Mouse (Mus musculus) lung, embryonic 15.5 days (tissue): ENCODE measurements at regions not wholly inside any gene's neighbourhood (a gene's known extent, or its start where the extent isn't known, plus 50 kb on each side); places are given as distances from the start of the nearest gene placed in this dataset.
A peak's percentile ranks its signal among the peaks of the same experiment; 100 is the strongest.

Experiments used
- ATAC-seq: fragments of 200-750 bp; cut with Nextera tagmentation; 2 replicates; pipeline ENCODE4 v1.8.0; 2017; ENCODE audit warnings: moderate number of reproducible peaks, borderline replicate concordance; ENCODE audit not compliant: low FRiP score, low TSS enrichment; ENCODE audit errors: extremely low read depth
- H3K27ac ChIP-seq: fragments of 300-500 bp; sonication (generic); 2 replicates; pipeline ENCODE4 v1.5.1; 2015; ENCODE audit warnings: moderate library complexity, mild to moderate bottlenecking, inconsistent platforms
- H3K27me3 ChIP-seq: fragments of 300-500 bp; sonication (generic); 2 replicates; pipeline ENCODE4 v1.6.1; 2015; ENCODE audit warnings: inconsistent platforms
- H3K36me3 ChIP-seq: fragments of 300-500 bp; sonication (generic); 2 replicates; pipeline ENCODE4 v1.6.1; 2015; ENCODE audit warnings: inconsistent platforms
- H3K4me1 ChIP-seq: fragments of 300-500 bp; sonication (generic); 2 replicates; pipeline ENCODE4 v1.6.1; 2015; ENCODE audit warnings: inconsistent platforms
- H3K4me2 ChIP-seq: fragments of 300-500 bp; sonication (generic); 2 replicates; pipeline ENCODE4 v1.6.1; 2015; ENCODE audit warnings: inconsistent platforms, mild to moderate bottlenecking, moderate library complexity
- H3K4me3 ChIP-seq: fragments of 300-500 bp; sonication (generic); 2 replicates; pipeline ENCODE4 v1.5.1; 2015; ENCODE audit warnings: mild to moderate bottlenecking, inconsistent platforms
- H3K9ac ChIP-seq: fragments of 300-500 bp; sonication (generic); 2 replicates; pipeline ENCODE4 v1.6.1; 2015; ENCODE audit warnings: inconsistent platforms
- H3K9me3 ChIP-seq: fragments of 300-500 bp; sonication (generic); 2 replicates; pipeline ENCODE4 v1.6.1; 2016; ENCODE audit warnings: inconsistent platforms
- WGBS: fragments of 180-500 bp; shearing (Covaris S2); methylation state at CpG from one replicate; pipeline ENCODE4 v1.1.7; 2015; 5-methylcytosine and 5-hydroxymethylcytosine counted together

DNA sequence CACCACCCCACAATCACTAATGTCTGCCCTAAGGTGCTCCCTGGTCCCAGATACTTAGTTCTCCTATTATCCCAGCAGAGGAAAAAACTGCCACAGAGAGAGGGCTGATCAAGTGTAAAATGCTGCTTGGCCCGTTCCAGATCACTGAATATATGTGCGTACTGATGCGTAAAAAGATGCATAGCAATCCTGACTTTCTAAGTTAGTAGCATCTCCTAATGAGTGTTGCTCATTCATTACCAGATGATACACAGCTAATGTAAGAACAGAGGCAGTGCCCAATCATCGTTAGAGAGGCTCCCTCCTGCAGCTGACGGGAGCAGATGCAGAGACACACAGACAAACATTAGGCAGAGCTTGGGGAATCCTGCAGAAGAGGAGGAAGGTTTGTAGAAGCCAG is 177.6 kb upstream of the Tcf21 start:
- Histone ChIP-seq H3K9me3 (no peaks in the 10 kb centered on the region), H3K4me3 (no peak overlapping the region), H3K4me1 (no peaks in the 10 kb centered on the region), H3K27ac (no peak overlapping the region), H3K36me3 (no peaks in the 10 kb centered on the region), H3K27me3 (no peaks in the 10 kb centered on the region), H3K4me2 (no peak overlapping the region), H3K9ac (no peak overlapping the region)
- no peak for ATAC-seq
- 89% methylated on average over 5 of the region's 5 CpGs for WGBS

DNA sequence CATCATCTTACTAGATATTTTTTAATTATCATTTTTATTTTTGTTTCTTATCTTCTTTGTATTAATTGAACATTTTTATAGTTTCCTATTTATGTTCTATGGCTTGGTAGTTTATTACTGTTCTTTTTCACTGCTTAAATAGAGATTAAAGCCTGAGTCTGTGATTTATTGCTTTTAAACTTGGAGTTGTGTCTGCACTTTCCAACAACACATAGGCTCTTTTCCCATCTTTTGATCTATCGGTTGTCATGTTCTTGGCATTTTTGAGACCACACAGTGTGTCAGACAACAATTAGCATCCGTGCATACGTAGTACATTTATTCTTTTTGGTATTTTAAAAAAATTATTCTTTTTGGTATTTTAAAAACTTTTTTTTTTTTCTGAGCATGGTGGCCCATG is 173.2 kb upstream of the Tcf21 start:
- Histone ChIP-seq H3K4me2 (no peak overlapping the region), H3K4me1 (no peaks in the 10 kb centered on the region), H3K27me3 (no peaks in the 10 kb centered on the region), H3K9me3 (no peaks in the 10 kb centered on the region), H3K27ac (no peak overlapping the region), H3K9ac (no peak overlapping the region), H3K4me3 (no peak overlapping the region), H3K36me3 (no peaks in the 10 kb centered on the region)
- 29% methylated on average over 3 of the region's 3 CpGs for WGBS
- ATAC-seq, result no peak

DNA sequence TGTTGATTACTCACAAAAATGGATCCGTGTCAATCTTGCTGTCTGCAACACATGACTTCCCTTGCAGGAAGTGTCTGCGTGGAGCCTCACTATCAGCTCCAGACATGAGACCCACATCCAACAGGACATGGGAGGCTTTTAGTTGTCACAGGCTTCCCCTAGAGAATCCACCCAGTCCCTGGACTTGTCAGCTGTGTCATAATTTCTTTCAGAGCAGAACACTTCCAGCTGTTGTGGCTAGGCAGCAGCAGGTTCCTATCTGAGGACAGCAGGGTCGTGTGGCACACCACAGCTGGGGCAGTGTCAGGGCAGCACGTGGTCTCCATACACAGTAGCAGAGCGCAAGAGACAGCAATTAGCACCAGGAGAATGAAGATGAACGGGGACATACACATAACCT is 161.8 kb upstream of the Tcf21 start:
- peak; percentile 73; the same call in 1 of the 2 replicates for ATAC-seq
- no peak overlapping the region for H3K4me2 ChIP-seq
- H3K36me3 ChIP-seq, result no peaks in the 10 kb centered on the region
- H3K4me3 ChIP-seq, result no peak overlapping the region
- no peaks in the 10 kb centered on the region for H3K4me1 ChIP-seq
- WGBS, result 37% methylated on average over 6 of the region's 6 CpGs
- H3K27me3 ChIP-seq, result no peaks in the 10 kb centered on the region
- no peak overlapping the region for H3K27ac ChIP-seq
- no peaks in the 10 kb centered on the region for H3K9me3 ChIP-seq
- H3K9ac ChIP-seq, result no peak overlapping the region

DNA sequence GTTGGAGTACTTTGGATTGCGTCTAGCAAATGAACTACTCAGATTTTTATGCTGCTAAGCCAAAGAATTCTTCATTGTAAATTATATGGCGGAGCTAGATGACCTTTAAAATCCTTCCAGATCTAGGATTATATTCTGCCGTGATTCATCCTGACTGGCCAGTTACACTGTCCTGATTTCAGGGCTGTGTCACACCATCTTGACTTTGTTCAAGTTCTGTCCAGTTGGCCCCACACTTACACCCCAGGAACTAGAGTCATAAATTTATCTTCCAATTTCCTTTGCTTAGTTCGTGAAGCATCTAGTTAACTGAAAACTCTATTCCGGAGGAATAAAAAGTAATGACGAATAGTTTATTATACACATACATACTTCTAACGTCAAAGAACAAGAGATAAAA is 158.5 kb upstream of the Tcf21 start:
- no peak for ATAC-seq
- Histone ChIP-seq H3K27ac (no peak overlapping the region), H3K27me3 (no peaks in the 10 kb centered on the region), H3K4me2 (no peak overlapping the region), H3K36me3 (no peaks in the 10 kb centered on the region), H3K9ac (no peak overlapping the region), H3K9me3 (no peaks in the 10 kb centered on the region), H3K4me3 (no peak overlapping the region), H3K4me1 (no peaks in the 10 kb centered on the region)
- 68% methylated on average over 7 of the region's 7 CpGs for WGBS

DNA sequence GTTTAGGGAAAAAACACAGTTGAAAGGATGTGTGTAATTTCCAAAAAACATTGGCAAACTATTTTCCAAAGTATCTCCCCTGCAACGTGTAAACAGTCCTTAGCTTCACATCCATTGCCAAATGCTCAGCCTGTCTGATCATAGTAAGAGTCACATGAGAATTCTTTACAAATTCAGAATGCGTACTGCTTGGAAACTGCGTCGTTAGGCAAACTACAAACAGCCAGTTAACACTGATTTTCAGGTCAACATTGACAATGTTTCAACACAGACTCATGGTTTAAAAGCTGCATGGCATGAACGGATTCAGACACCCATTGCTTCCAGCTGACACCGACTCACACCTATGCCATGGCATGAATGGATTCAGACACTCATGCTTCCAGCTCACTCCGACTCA is 137.0 kb upstream of the Tcf21 start:
- WGBS, result 60% methylated on average over 7 of the region's 7 CpGs
- H3K4me1 ChIP-seq, result peaks cover 9% of the 10 kb centered on the region; the same call in 1 of the 2 replicates
- no peak for ATAC-seq
- no peaks in the 10 kb centered on the region for H3K9me3 ChIP-seq
- no peak overlapping the region for H3K27ac ChIP-seq
- no peaks in the 10 kb centered on the region for H3K27me3 ChIP-seq
- no peak overlapping the region for H3K9ac ChIP-seq
- no peak overlapping the region for H3K4me2 ChIP-seq
- no peaks in the 10 kb centered on the region for H3K36me3 ChIP-seq
- no peak overlapping the region for H3K4me3 ChIP-seq

DNA sequence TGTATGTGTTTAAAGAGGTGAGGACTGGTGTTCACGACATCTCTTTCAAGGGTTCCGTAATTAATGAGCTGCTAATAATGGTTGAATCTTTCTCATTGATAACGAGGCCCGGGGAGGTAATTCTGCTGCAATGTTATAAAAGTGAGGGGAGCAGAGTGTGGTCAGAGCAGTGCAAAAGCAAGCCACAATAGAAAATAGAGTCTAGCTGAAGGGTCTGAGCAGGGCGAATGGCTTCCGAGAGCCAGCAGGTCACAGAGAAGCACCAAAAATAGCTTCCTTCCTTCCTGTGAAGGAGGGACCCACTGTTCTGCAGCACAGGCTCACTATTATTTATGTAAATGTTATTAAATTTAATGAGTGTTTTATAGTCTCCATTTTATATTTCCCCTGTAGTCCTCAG is 133.3 kb upstream of the Tcf21 start:
- Histone ChIP-seq H3K4me1 (peaks cover 9% of the 10 kb centered on the region; the same call in 1 of the 2 replicates), H3K27me3 (no peaks in the 10 kb centered on the region), H3K4me2 (no peak overlapping the region), H3K27ac (no peak overlapping the region), H3K9ac (no peak overlapping the region), H3K36me3 (no peaks in the 10 kb centered on the region), H3K4me3 (no peak overlapping the region), H3K9me3 (no peaks in the 10 kb centered on the region)
- 32% methylated on average over 6 of the region's 6 CpGs for WGBS
- peak; percentile 27; the same call in 1 of the 2 replicates for ATAC-seq

DNA sequence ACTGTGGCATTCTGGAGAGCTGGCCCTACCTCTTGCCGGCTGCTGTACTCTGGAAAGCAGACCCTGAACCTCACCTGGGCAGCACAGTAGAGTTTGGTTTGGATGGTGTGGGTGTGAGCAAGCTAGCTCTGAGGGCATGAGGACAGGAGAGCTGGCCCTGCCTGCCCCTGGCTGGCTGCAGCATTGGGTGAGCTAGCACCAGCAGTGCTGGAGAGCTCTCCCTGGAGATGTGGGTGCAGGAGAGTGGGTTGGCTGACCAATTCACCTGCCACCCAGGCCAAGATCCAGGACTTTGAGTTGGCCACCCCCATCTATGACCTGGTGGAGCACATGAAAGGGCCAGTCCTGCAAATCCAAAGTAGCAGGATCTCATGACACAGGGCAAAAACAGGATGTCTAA is 124.3 kb upstream of the Tcf21 start:
- WGBS, result 95% methylated on average over 1 of the region's 1 CpGs
- no peaks in the 10 kb centered on the region for H3K36me3 ChIP-seq
- H3K9ac ChIP-seq, result no peak overlapping the region
- H3K4me3 ChIP-seq, result no peak overlapping the region
- H3K27me3 ChIP-seq, result no peaks in the 10 kb centered on the region
- ATAC-seq, result no peak
- H3K4me1 ChIP-seq, result no peaks in the 10 kb centered on the region
- H3K27ac ChIP-seq, result no peak overlapping the region
- H3K4me2 ChIP-seq, result no peak overlapping the region
- no peaks in the 10 kb centered on the region for H3K9me3 ChIP-seq

DNA sequence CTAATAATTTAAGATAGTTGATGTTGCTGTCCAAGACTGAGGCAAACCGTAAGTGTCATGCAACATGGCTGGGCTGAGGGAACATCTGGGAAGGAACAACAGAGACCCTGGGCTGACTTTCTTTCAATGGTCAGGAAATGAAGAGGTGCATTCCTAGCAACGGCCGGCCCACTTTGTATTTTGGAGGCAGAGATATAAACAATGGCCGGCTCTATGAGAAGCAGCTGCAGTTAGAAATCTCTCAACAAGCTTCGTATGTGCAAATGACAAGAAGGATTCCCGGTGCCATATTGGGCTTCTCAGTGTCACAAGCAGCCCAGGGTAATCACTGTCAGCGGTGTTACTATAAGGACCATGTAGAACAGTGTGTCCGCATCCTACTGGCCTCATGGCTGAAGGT is 108.0 kb upstream of the Tcf21 start:
- ATAC-seq, result peak; percentile 90

DNA sequence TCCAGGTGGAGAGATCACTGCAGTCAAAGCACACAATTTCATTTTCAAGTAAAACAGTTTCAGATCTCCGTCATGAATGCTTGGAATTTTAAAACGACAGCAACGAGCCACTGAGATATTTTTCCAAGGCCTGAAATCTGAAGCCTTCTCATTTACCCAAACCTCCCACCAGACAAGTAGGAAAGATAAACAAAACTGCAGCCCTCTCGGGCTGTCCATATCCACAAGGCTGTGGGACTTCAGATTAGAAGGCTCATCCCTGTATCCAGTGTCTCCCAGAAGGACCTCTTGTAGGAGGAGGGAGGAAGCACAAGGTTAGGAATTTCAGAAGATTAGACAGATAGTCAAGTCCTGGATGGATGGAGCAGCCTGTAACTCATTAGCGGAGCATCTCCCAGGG is 106.1 kb upstream of the Tcf21 start:
- 16% methylated on average over 5 of the region's 5 CpGs for WGBS
- no peak for ATAC-seq

More for the DNA sequence above, 108.0 kb upstream of the Tcf21 start:
- Histone ChIP-seq H3K36me3 (no peaks in the 10 kb centered on the region), H3K27me3 (no peaks in the 10 kb centered on the region), H3K9ac (no peak overlapping the region), H3K4me1 (peaks cover 5% of the 10 kb centered on the region; the same call in 1 of the 2 replicates), H3K4me2 (no peak overlapping the region), H3K9me3 (no peaks in the 10 kb centered on the region), H3K4me3 (no peak overlapping the region), H3K27ac (0 out of 2 replicates have a peak overlapping the region, but pooled peaks have one; percentile 22)
- WGBS, result 33% methylated on average over 8 of the region's 8 CpGs

DNA sequence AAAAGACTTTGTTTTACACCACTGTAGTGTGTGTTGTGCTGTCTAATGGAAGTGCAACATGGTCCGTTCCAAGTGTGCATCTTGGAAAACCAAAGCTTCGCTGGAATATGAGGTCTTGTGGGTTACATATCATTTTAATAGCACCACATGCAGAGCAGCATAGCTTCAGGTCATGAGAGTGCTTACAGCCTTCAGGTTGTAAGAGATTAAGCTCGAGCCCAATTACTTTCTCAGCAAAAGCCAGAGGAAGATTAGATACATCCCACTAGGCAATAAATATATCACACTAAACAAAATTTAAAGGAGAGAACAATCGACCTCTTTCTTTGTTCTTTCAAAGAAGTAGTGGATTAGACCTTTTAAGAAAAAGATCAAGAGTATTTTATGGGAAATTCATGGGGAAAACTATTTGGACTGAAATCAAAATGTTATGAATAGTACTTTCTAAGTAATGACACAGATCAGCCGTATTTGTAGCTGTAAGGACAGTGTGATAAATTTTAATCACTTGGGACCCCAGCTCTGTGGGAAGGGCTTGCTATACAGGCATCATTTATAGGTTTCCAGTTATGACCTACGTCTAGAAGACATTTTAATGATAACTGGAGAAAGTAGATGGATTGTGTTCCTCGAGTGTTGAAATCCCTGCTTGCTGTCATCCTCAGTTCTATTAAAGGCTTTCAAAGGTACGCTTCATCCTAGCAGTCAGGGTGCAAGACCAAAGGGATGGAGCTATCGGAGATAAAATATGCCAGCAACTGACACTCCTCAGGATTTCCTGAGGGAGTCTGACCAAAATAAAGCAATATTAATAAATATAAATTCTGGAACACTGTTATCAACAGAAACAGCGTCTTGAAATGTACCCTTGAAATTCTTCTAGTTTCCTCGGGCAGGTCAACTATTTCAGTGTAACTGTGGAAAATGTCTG is 101.3 kb upstream of the Tcf21 start:
- Histone ChIP-seq H3K4me2 (no peak overlapping the region), H3K9me3 (no peaks in the 10 kb centered on the region), H3K9ac (no peak overlapping the region), H3K27ac (peak overlapping the region; percentile 72), H3K36me3 (no peaks in the 10 kb centered on the region), H3K4me1 (peaks cover 12% of the 10 kb centered on the region), H3K4me3 (no peak overlapping the region), H3K27me3 (no peaks in the 10 kb centered on the region)
- 56% methylated on average over 11 of the region's 11 CpGs for WGBS
- ATAC-seq, result no peak

More for the DNA sequence above, 106.1 kb upstream of the Tcf21 start:
- no peaks in the 10 kb centered on the region for H3K9me3 ChIP-seq
- H3K4me3 ChIP-seq, result no peak overlapping the region
- peak overlapping the region; percentile 53; the same call in 1 of the 2 replicates for H3K27ac ChIP-seq
- no peaks in the 10 kb centered on the region for H3K27me3 ChIP-seq
- H3K36me3 ChIP-seq, result no peaks in the 10 kb centered on the region
- H3K9ac ChIP-seq, result no peak overlapping the region
- H3K4me2 ChIP-seq, result no peak overlapping the region
- H3K4me1 ChIP-seq, result peaks cover 5% of the 10 kb centered on the region; the same call in 1 of the 2 replicates

DNA sequence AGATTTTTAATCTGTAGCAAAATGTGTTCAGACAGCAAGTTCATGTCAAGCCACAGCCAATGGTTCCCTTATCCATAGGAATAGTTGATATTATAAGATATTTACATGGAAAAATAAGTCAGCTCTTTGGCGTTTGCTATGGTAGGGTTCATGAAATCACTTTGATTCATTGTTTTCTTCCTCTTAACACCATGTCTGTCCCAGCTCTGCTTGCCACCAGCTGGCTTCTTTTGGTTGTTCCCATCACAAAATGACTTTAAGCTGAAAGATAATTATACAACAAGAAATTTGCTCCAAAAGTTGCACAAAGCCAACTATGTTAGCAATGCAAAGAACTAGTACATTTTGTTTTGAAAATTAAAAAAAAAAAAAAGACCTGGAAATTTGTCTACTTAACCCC is 99.9 kb upstream of the Tcf21 start:
- ATAC-seq, result peak; percentile 86
- Histone ChIP-seq H3K4me2 (no peak overlapping the region), H3K36me3 (no peaks in the 10 kb centered on the region), H3K27me3 (no peaks in the 10 kb centered on the region), H3K9me3 (no peaks in the 10 kb centered on the region), H3K27ac (peak overlapping the region; percentile 74), H3K9ac (no peak overlapping the region), H3K4me3 (no peak overlapping the region), H3K4me1 (peaks cover 10% of the 10 kb centered on the region)
- 40% methylated on average over 1 of the region's 1 CpGs for WGBS

DNA sequence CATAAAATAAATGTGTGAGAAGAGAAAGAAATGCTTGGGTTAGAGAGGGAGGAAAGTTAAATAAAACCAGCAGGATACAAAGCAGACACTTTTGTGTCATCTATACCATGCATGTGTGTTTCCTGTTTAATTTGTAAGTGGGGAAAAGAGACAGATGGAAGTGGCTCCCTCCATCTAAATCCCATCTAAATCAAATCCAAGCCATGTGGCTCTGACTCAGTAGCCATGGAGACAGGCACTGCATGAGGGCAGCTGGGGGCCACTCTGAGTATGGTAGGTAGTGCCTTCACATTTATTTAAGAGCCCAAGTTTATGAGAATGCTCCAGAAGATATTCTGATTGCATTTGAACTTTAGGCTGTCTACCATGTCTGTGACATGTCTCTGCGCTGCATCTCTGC is 97.8 kb upstream of the Tcf21 start:
- 100% methylated on average over 1 of the region's 1 CpGs for WGBS
- ATAC-seq, result no peak
- Histone ChIP-seq H3K4me2 (no peak overlapping the region), H3K36me3 (no peaks in the 10 kb centered on the region), H3K27me3 (no peaks in the 10 kb centered on the region), H3K4me3 (no peak overlapping the region), H3K9me3 (no peaks in the 10 kb centered on the region), H3K9ac (no peak overlapping the region), H3K4me1 (peaks cover 10% of the 10 kb centered on the region), H3K27ac (no peak overlapping the region)
